Mouse (Mus musculus) MEL (cell line): ENCODE data around the gene Tmem132d. TPM values are rescaled to one million over a fixed set of nuclear protein-coding genes. Genes with fewer than 3 reads are reported as not detected.

Source experiments
- DNase-seq: peaks from one replicate; pipeline ENCODE4 v3.0.0; 2011; ENCODE audit warnings: low read depth, low spot score
- H3K27ac ChIP-seq: 2 replicates; pipeline ENCODE4 v1.5.1; 2012; ENCODE audit warnings: low read depth, mild to moderate bottlenecking, control low read depth, low read length, moderate library complexity; ENCODE audit not compliant: control insufficient read depth
- H3K27me3 ChIP-seq, 2 experiments: fragments of 150-350 bp in 1 of 2; sonication (generic) in 1 of 2; 2 replicates each; pipeline ENCODE4 v1.6.1; 2012; ENCODE audit warnings: low read length in 2 of 2, mild to moderate bottlenecking in 2 of 2, improper control_type of control experiment in 1 of 2, moderate library complexity in 1 of 2; ENCODE audit not compliant: insufficient read depth in 2 of 2, control insufficient read depth in 1 of 2
- H3K36me3 ChIP-seq, 2 experiments: 2 replicates each; pipeline ENCODE4 v1.6.1; 2012 to 2014; ENCODE audit warnings: low read length in 2 of 2, improper control_type of control experiment in 1 of 2, inconsistent platforms in 1 of 2, mild to moderate bottlenecking in 1 of 2; ENCODE audit not compliant: insufficient read depth in 2 of 2, control insufficient read depth in 1 of 2
- H3K4me1 ChIP-seq, 2 experiments: fragments of 150-350 bp in 1 of 2; sonication (generic) in 1 of 2; 2 replicates each; pipeline ENCODE4 v1.6.1; 2012; ENCODE audit warnings: low read length in 2 of 2, improper control_type of control experiment in 1 of 2, mild to moderate bottlenecking in 1 of 2; ENCODE audit not compliant: insufficient read depth in 2 of 2, control insufficient read depth in 1 of 2
- H3K4me3 ChIP-seq, 2 experiments: fragments of 150-350 bp in 1 of 2; sonication (generic) in 1 of 2; 2 replicates each; pipeline ENCODE4 v1.5.1; 2012; ENCODE audit warnings: low read depth in 2 of 2, low read length in 2 of 2, mild to moderate bottlenecking in 2 of 2, moderate library complexity in 2 of 2, control low read depth in 1 of 2, improper control_type of control experiment in 1 of 2; ENCODE audit not compliant: control insufficient read depth in 1 of 2, insufficient read depth in 1 of 2
- H3K79me2 ChIP-seq: 2 replicates; pipeline ENCODE4 v1.6.1; 2012; ENCODE audit warnings: mild to moderate bottlenecking, low read length, moderate library complexity; ENCODE audit not compliant: control insufficient read depth, poor library complexity, insufficient read depth
- H3K9ac ChIP-seq: 2 replicates; pipeline ENCODE4 v1.6.1; 2012; ENCODE audit warnings: low read depth, mild to moderate bottlenecking, control low read depth, low read length, moderate library complexity; ENCODE audit not compliant: control insufficient read depth, poor library complexity, severe bottlenecking
- H3K9me3 ChIP-seq: fragments of 150-350 bp; sonication (generic); replicated peaks from 2 replicates; pipeline ENCODE4 v1.6.1; 2012; ENCODE audit warnings: mild to moderate bottlenecking, low read length, improper control_type of control experiment, moderate library complexity; ENCODE audit not compliant: insufficient read depth
- BHLHE40 ChIP-seq: IDR thresholded peaks from 2 replicates; pipeline ENCODE4 v1.6.1; 2012; ENCODE audit warnings: low read depth, mild to moderate bottlenecking, inconsistent platforms, low read length, improper control_type of control experiment, borderline replicate concordance
- CHD2 ChIP-seq: IDR thresholded peaks from 2 replicates; pipeline ENCODE4 v1.6.1; 2011; ENCODE audit warnings: low read length, improper control_type of control experiment
- ELF1 ChIP-seq: IDR thresholded peaks from 2 replicates; pipeline ENCODE4 v1.6.1; 2014; ENCODE audit warnings: low read depth, mild to moderate bottlenecking, inconsistent platforms, low read length, improper control_type of control experiment, moderate library complexity
- GATA1 ChIP-seq: IDR thresholded peaks from 2 replicates; pipeline ENCODE4 v1.6.1; 2011; ENCODE audit warnings: low read depth, low read length, improper control_type of control experiment
- JUND ChIP-seq: IDR thresholded peaks from 2 replicates; pipeline ENCODE4 v1.6.1; 2011; ENCODE audit warnings: low read depth, mild to moderate bottlenecking, improper control_type of control experiment, low read length
- KAT2A ChIP-seq: conservative IDR thresholded peaks from 2 replicates; pipeline ENCODE4 v1.6.1; 2012; ENCODE audit warnings: low read depth, low read length, improper control_type of control experiment, inconsistent platforms
- MEF2A ChIP-seq: IDR thresholded peaks from 2 replicates; pipeline ENCODE4 v1.6.1; 2014; ENCODE audit warnings: low read depth, mild to moderate bottlenecking, inconsistent platforms, low read length, improper control_type of control experiment; ENCODE audit not compliant: poor library complexity, insufficient replicate concordance, severe bottlenecking; ENCODE audit errors: extremely low read depth
- MXI1 ChIP-seq: IDR thresholded peaks from 2 replicates; pipeline ENCODE4 v1.6.1; 2011; ENCODE audit warnings: mild to moderate bottlenecking, low read depth, low read length, improper control_type of control experiment
- POLR2A ChIP-seq, 2 experiments: IDR thresholded peaks; 2 replicates each; pipeline ENCODE4 v1.6.1; 2011 to 2012; ENCODE audit warnings: low read length in 2 of 2, mild to moderate bottlenecking in 2 of 2, control low read depth in 1 of 2, improper control_type of control experiment in 1 of 2, low read depth in 1 of 2, moderate library complexity in 1 of 2; ENCODE audit not compliant: control insufficient read depth in 1 of 2, insufficient read depth in 1 of 2, poor library complexity in 1 of 2
- POLR2AphosphoS5 ChIP-seq: IDR thresholded peaks from 2 replicates; pipeline ENCODE4 v1.6.1; 2012; ENCODE audit warnings: low read depth, borderline replicate concordance, mild to moderate bottlenecking, inconsistent platforms, low read length, moderate library complexity, mixed read lengths
- RCOR1 ChIP-seq: IDR thresholded peaks from 2 replicates; pipeline ENCODE4 v1.6.1; 2012; ENCODE audit warnings: low read depth, mild to moderate bottlenecking, inconsistent platforms, low read length, improper control_type of control experiment
- SIN3A ChIP-seq: IDR thresholded peaks from 2 replicates; pipeline ENCODE4 v1.6.1; 2012; ENCODE audit warnings: low read length, improper control_type of control experiment, inconsistent platforms
- SMC3 ChIP-seq: IDR thresholded peaks from 2 replicates; pipeline ENCODE4 v1.6.1; 2011; ENCODE audit warnings: low read depth, low read length, improper control_type of control experiment
- TAL1 ChIP-seq: IDR thresholded peaks from 2 replicates; pipeline ENCODE4 v1.6.1; 2012; ENCODE audit warnings: mild to moderate bottlenecking, inconsistent platforms, low read length, moderate library complexity, mixed read lengths
- TBP ChIP-seq: IDR thresholded peaks from 2 replicates; pipeline ENCODE4 v1.8.0; 2011; ENCODE audit warnings: low read depth, low read length, improper control_type of control experiment
- TCF12 ChIP-seq: IDR thresholded peaks from 2 replicates; pipeline ENCODE4 v1.6.1; 2014; ENCODE audit warnings: low read depth, mild to moderate bottlenecking, inconsistent platforms, low read length, improper control_type of control experiment, moderate library complexity
- UBTF ChIP-seq: IDR thresholded peaks from 2 replicates; pipeline ENCODE4 v1.6.1; 2012; ENCODE audit warnings: low read depth, mild to moderate bottlenecking, inconsistent platforms, low read length, improper control_type of control experiment, moderate library complexity, borderline replicate concordance; ENCODE audit not compliant: insufficient read depth
- ZC3H11A ChIP-seq: IDR thresholded peaks from 2 replicates; pipeline ENCODE4 v1.6.1; 2012; ENCODE audit warnings: low read depth, mild to moderate bottlenecking, inconsistent platforms, low read length, improper control_type of control experiment
- ZKSCAN1 ChIP-seq: IDR thresholded peaks from 2 replicates; pipeline ENCODE4 v1.6.1; 2012; ENCODE audit warnings: low read depth, mild to moderate bottlenecking, inconsistent platforms, low read length, improper control_type of control experiment, moderate library complexity
- ZNF384 ChIP-seq: IDR thresholded peaks from 2 replicates; pipeline ENCODE4 v1.6.1; 2012; ENCODE audit warnings: low read depth, mild to moderate bottlenecking, inconsistent platforms, low read length, improper control_type of control experiment
- polyA plus RNA-seq, 2 experiments: library from polyadenylated mRNA; stranded (reverse) in 1 of 2; unstranded in 1 of 2; fragments of >175 nt in 1 of 2; fragments of >200 nt in 1 of 2; gene quantifications; 2 replicates each; pipeline versions ENCODE4 v1.2.1 to v1.2.4; 2012; ENCODE audit warnings: low replicate concordance in 2 of 2, low read depth in 1 of 2; ENCODE audit not compliant: insufficient read length in 2 of 2, insufficient read depth in 1 of 2, missing spikeins in 1 of 2
- total RNA-seq: library from RNA; depleted of rRNA; stranded (reverse); fragments of 300-350 nt; gene quantifications from 2 replicates; pipeline ENCODE4 v1.2.3, GENCODE M21; 2012

Gene Tmem132d
- total and polyA plus RNA-seq, 3 experiments: not detected

- Histone ChIP-seq H3K79me2 (no peaks in the 10 kb centered on the region), H3K9me3 (no peaks in the 10 kb centered on the region), H3K27me3 (no peaks in the 10 kb centered on the region), H3K4me3 (no peak overlapping the region), H3K4me1 (no peaks in the 10 kb centered on the region), H3K36me3 (no peaks in the 10 kb centered on the region)
- TF ChIP-seq KAT2A: no peak
- TF ChIP-seq ZKSCAN1: no peak
- TF ChIP-seq TCF12: no peak
- TF ChIP-seq BHLHE40: no peak
- TF ChIP-seq POLR2AphosphoS5: no peak
- TF ChIP-seq CHD2: no peak
- no peak for TF ChIP-seq MEF2A
- no peak for TF ChIP-seq SMC3
- no peak for TF ChIP-seq ZC3H11A
- no peak for TF ChIP-seq UBTF
- no peak for TF ChIP-seq ELF1
- no peak for TF ChIP-seq SIN3A
- TF ChIP-seq RCOR1: no peak
- TF ChIP-seq, all 39 proteins: peak for 0
- no peak overlapping the region for H3K27ac ChIP-seq
- no peak overlapping the region for H3K9ac ChIP-seq
- DNase-seq: no peak
These were observed 455 bp downstream of the Tmem132d start for GRCm38 (mm10) chr5:128432422-128432821.

- H3K36me3 ChIP-seq: no peaks in the 10 kb centered on the region
- no peak overlapping the region for H3K9ac ChIP-seq
- H3K27ac ChIP-seq: no peak overlapping the region
- H3K4me1 ChIP-seq: no peaks in the 10 kb centered on the region
- no peaks in the 10 kb centered on the region for H3K79me2 ChIP-seq
- no peak for TF ChIP-seq TAL1
- TF ChIP-seq TCF12: no peak
- TF ChIP-seq RCOR1: no peak
- TF ChIP-seq, all 39 proteins: peak for 0
- no peaks in the 10 kb centered on the region for H3K27me3 ChIP-seq
- no peak for DNase-seq
- no peaks in the 10 kb centered on the region for H3K9me3 ChIP-seq
- no peak overlapping the region for H3K4me3 ChIP-seq
These were observed 8.2 kb downstream of the Tmem132d start for GRCm38 (mm10) chr5:128424636-128425035.

DNA sequence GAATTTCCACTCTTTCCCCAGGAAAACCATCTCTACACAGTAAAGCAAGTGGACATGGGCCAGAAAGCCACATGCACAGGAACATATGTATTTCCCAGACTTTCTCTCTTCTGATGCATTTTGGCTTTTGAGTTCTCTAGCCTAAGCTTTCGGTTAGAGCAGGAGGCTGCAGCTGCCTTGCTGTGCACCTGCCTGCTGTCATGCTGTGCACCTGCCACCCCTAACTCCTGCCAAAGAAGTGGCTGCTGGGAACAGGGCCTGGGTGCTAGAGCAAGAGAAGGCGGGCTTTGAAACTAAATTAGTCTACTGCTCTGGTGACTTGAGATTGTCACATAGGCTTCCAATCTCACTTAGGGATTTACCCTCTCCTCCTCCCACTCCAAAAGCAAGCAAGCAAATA is 8.7 kb downstream of the Tmem132d start:
- no peak overlapping the region for H3K27ac ChIP-seq
- no peaks in the 10 kb centered on the region for H3K36me3 ChIP-seq
- H3K9me3 ChIP-seq: no peaks in the 10 kb centered on the region
- H3K79me2 ChIP-seq: no peaks in the 10 kb centered on the region
- DNase-seq: no peak
- no peaks in the 10 kb centered on the region for H3K4me1 ChIP-seq
- TF ChIP-seq POLR2A (IDR thresholded peaks at IDR 0.05; ENCODE audit: control insufficient read depth in 1 of 2, insufficient read depth in 1 of 2, low read depth in 1 of 2, low read length in 2 of 2, poor library complexity in 1 of 2): no peak
- TF ChIP-seq JUND: no peak
- no peak for TF ChIP-seq TBP
- TF ChIP-seq MXI1: no peak
- no peak for TF ChIP-seq GATA1
- no peak for TF ChIP-seq KAT2A
- TF ChIP-seq TAL1: no peak
- no peak for TF ChIP-seq ZNF384
- no peaks in the 10 kb centered on the region for H3K27me3 ChIP-seq
- H3K4me3 ChIP-seq: no peak overlapping the region
- H3K9ac ChIP-seq: no peak overlapping the region
